Mouse (Mus musculus): Measurements from ENCODE around the gene Birc2.
"Not testable (repeated sequence)": the region's sequence is repeated elsewhere in the genome, so short reads cannot be mapped to it uniquely, and the experiment has no call there.

Gene Birc2

DNA sequence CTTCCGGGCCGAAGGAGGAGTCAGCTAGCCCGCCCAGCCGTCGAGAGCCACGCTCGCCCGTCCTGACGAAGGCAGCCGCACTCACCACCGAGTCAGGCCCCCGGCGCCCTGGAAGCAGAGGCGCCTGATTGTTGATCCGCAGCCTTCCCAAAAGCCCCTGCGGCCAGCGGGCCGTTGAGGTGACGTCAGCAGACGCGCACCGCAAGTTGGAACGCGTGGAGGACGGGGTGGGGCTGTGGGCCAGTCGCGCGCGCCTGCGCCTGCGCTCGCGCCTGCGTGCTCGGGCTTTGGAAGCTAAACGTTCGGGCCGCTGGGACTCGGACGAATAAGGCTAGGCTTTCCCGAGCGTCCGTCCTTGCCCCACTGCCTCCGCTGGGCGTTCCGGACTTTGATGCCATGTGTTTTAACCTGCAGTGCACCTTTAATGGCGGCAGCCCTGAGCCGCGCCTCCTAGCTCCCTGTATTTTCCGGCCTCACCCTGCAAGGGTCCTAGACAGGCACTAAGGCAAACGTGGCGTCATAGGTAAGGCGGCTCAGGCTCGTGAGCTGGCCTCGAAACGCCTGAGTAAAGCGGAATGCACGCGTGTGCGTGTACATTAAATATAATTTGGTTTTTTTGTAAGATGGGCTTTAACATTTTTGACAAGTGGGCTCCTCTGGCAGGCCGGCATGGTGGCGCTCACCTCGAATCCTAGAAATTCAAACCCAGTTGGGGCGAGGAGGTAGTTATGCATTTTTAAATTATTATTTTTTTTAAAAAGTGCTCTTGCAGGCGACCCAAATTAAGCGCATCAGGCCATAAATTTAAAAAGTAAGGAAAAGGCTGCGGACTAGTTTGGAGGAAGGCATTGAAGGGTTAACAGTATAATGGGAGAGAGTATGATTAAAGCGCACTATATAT lies at the start of gene Birc2:
TSS of gene Birc2 (minus strand) at position 160 of the 901 bp plus-strand sequence.
- CTCF ChIA-PET = no interaction called here

DNA sequence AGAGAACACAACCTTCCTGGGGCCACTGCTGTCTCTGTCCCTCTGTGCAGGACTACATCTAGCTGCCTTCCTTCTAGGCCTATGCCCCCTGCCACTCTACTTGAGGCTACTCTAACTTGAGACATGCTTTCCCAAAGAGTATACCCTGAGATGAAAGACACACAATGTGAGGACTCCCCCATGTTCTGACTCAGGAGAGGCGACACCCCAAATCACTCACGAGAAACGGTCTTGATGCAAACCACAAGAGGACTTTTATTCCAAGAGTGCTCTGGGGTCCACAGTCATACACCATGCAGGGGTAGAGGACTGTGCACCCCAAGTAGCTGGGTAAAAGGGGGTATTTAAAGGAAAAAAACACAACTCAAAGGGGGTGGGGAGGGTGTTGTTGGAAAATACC lies 47.5 kb upstream of the Birc2 start:
- CTCF ChIA-PET = no interaction called here

DNA sequence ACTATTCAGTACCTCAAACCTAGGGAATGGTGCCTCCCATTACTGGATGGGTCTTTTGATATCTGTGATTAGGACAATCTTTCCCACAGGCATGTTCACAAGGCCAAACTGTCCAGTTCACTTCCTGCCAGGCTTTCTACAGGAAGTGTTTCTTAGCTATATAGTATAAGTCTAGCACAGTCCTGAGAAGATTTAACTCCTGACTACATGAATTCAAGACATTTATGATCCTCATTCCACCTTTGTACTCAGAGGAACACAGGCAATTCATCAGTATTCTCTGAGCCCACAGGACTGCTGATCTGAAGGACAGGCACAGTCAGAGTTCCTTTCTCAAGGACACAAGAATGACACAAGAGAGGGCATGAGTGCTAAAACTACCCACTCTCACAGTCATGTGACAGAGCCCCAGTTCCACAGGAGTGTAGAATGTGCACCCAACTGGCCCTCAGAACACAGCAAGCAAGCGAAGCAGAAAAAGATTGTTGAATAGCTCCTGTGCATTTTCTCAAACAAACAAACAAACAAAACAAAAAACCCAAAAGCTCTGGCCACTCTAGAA lies 45.5 kb upstream of the Birc2 start:
- CTCF ChIA-PET = no interaction called here

DNA sequence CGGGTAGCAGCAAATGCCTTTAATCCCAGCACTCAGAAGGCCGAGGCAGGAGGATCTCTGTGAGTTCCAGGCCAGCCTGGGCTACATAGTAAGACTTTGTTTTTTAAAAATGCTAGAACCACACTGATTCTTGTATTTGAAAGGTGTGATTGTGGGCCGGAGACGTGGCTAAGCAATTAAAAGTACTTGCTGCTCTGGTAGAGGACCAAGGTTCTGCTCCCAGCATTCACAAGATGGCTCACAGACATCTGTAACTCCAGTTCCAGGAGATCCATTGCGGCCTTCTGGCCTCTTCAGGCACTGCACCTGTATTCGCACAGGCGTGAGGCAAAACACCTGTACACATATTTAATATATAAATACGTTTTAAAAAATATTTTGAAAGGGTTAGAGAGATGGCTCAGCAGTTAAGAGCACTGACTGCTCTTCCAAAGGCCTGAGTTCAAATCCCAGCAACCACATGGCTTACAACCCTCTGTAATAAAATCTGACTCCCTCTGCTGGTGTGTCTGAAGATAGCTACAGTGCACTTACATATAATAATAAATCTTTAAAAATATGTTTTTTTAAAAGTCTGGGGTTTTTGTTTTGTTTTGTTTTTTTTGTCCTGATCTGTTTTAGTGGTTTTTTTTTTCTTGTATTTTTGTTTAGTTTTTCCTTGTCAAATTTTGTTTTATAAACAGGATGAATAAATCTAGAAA lies 36.8 kb upstream of the Birc2 start:
- CTCF ChIA-PET = interaction anchor here (0.6 kb wide), 1 partner anchor 120 kb away, joined by 4 read pairs; no protein-coding TSS in a partner anchor

DNA sequence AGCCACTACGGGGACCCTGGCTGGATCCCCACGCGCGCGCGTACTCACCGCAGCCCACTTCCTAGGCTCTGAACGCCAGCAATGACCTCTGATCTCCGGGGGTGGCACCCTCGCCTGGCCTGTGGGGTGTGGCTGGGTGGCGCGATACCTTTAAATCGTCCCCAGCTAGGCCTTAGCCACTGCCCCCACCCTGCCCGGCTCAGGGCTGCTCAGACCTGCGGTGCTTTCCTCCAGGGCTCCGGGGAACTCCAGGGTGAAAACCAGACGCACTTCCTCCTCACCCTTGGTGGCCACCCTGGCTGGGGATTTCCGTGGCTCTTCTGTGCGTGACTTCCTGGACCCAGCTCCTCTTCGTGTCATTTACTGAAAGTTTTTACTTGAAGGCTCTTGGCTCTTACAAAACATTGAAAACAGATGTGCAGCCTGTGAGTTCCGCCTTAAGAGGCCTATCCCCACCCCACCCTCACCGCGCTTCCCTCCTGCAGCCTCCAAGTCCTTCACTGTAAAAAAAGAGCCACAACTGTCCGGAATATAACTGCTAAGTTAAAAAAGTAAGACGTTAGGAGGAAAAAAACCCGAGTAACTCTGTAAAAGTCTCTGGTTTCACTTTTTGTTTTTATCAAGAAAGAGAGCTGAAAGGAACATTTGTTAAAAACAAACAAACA lies 36.0 kb upstream of the Birc2 start, which contains the start of gene Birc3:
TSS of gene Birc3 (minus strand) at position 412 of the 665 bp plus-strand sequence.
- CTCF ChIA-PET = interaction anchor here (0.6 kb wide), 3 partner anchors 17 to 133 kb away, joined by 4 to 5 read pairs (median 5); no protein-coding TSS in a partner anchor

DNA sequence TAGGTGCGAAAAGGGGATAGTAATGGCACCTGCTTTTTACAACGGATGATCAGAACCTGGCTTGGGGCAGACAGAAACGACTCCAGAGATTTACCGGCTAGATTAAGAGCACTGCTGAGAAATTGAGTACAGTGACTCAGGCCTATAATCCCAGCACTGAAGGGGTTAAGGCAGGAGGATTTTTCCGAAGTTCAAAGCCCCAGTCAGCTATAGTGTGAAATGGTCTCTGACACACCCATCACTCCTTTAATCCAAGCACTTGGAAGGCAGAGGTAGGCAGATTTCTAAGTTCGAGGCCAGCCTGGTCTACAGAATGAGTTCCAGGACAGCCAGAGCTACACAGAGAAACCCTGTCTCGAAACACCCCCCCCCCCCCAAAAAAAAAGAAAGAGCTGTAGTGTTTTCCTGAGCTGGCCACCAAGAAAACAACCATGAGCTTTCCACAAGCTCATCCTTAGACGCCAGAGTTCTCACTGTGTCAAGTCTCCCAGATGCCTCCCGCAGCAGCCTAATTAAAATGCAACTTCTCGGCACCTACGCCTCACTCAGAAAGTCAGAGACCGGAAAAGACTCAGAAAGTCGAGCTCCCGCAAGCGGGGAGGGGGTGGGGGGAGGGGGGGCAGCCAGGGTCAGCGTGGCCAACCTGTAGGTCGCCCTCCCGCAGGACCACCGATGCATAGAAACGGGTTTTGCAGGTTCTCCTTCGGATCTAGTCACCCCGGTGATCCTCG lies 35.3 kb upstream of the Birc2 start:
- CTCF ChIA-PET = interaction anchor here (0.6 kb wide), 2 partner anchors 18 to 134 kb away, joined by 5 read pairs; no protein-coding TSS in a partner anchor

DNA sequence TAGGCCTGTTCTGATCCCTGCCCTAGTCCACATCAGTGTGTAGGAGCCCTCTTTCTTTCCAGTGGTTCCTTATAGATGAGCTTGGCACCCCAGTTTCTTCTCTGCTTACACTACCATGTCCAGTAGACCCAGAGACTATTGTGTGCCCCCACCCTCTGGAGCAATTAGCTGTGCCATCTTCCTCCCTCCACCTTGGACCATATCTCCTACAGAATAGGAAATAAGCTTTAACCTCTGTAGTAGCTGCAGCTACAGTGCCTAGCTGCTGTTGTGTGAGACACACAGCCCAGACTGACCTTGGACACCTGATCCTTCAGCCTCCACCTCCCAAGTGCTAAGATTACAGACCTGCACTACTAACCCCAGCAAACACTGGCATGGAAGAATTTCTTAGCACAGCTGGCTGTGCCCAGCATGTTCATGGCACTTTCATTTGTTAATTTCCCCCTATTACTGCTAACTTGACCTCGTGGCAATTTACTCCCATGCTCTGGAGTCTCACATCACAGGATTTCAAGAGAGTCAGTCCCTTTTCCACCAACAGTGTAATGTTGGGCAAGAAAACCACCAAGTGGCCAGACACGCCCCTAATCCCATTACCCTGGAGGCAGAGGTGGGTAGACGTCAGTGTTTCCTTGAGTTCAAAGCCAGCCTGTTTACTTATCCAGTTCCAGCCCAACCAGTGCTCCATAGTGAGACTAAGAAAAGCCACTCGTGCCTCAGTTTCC lies 34.6 kb upstream of the Birc2 start:
- CTCF ChIA-PET = interaction anchor here (0.9 kb wide), 1 partner anchor 107 kb away, joined by 3 read pairs; the partner anchor contains the start of gene Tmem123

DNA sequence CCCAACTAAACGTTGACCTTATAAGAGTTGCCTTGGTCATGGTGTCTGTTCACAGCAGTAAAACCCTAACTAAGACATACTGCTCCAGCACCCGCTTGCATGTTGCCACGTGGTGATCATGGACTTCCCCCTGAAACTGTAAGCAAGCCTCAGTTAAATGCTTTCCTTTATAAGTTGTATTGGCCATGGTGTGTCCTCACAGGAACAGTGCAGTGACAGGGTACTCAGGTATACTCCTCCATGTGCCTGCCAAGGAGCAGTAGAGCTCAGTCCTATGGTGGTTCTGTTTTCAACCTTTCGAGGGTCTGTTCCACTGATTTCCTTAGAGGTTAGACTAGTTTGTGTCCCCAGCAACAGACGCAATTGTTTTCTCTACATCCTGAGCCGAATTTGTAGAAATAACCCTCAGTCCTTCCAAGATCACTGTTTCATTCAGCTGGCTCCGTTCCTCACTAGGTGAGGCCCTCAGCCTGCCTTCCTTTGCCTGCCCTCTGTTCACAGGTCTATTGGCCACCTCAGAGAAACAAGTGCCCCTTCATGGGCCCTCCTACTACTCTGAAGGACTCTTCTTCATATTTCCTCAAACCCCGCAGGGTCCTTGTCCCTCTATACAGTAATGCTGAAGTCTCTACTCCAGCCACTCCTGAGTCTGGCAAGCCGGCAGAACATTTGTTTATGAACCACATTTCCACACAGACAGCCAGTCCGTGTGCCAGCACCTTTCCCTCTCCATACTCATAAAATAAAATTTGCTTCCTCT lies 33.9 kb upstream of the Birc2 start:
- CTCF ChIA-PET = interaction anchor here (0.9 kb wide), 1 partner anchor 107 kb away, joined by 3 read pairs; the partner anchor contains the start of gene Tmem123

DNA sequence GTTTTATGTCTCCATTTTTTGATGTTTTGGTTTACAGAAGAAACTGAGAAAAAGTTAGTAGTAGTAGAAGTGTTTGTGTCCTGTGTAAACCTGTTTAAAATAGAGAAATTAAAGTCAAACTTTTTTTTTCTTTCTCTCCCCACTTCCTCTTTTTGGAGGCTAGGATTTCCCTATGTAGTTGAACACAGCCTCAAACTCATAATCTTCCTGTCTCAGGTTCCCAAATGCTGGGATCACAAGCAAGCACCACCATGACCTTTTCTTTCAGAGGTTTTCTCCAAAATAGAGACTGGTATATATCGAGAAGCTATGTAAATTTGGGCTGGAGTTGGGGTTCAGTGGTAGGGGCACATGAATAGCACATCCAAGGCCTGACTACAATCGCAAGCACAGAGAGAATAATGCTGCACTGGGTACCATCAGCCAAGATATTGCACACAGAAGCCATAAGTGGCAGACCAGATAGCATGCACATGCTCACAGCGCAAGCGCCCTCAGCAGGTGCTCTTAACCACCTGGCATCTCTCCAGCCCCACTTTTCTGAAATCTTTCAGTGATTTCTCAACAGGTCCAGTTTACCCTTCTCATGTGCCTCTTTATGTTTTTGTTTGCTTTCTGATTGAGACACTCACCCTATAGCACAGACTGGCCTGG lies 32.1 kb upstream of the Birc2 start:
- CTCF ChIA-PET = no interaction called here

DNA sequence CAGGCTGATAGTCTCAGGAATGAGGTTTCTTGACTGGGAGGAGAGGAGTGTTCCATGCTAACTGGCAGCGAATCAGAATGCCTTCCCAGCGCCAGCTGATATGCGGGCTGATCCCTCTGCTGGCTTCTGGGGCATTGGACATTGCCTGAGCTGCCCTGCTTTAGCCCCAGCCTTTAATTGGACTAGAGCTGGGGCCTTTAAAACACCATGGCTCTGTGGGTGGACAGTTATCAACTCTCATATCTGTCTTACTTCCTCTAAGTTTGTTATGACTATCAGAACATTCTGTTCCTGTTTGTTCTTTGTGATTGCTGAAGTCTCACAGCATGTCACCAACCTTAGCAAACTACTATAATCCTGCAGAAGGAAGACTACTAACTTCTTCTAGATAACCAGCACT lies 31.1 kb upstream of the Birc2 start:
- CTCF ChIA-PET = no interaction called here

DNA sequence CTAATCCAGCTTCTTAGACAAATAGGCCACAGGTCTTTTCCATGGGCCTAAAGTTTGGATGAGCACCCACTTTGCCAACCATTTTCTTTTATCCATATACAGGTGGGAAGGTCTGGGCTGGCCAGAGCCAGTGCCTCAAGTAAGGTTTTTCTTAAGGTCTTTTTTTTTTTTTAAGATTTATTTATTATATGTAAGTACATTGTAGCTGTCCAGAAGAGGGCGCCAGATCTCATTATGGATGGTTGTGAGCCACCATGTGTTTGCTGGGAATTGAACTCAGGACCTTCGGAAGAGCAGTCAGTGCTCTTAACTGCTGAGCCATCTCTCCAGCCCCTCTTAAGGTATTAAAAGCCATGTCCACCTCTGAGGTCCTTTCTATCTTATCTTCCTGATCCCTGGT lies 30.1 kb upstream of the Birc2 start:
- CTCF ChIA-PET = interaction anchor here (1.1 kb wide), 1 partner anchor 16 kb away, joined by 3 read pairs; no protein-coding TSS in a partner anchor

DNA sequence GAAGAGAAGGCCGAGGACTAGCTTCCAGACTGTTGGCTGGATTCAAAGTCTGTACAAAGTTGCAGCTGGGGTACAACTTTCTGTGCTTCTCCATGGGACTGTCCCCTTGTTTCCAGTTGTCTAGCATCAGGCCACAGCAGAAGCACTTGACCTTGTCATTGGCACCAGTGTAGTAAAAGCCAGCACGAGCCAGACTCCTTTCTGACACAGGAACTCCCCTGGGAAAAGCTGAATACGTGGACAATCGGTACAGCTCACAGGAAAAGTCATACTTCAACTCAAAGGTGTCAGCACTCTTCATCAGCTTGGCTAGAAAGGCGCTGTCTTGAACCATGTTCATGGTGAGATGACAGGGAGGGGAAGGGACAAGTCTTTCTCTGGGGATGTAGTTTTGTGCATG lies 24.1 kb upstream of the Birc2 start:
- CTCF ChIA-PET = no interaction called here

DNA sequence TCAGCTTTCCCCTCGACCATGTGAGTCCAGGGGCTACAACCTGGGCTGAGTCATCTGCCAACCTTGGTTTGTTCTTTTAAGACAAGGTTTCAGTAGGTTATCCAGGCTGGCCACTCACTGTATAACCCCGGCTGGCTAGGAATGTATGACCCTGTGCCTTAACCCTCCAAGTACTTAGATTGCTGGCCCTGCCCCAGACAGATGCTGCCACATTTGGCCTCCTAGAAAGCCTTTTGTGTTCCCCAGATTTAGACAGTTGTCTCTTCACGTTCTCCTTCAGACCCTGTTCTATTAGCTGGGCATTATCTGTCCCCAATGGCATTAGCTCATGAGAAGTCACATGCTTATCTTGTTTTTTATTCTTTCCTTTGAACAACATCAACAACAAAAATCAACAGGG lies 19.0 kb upstream of the Birc2 start:
- CTCF ChIA-PET = interaction anchor here (1.3 kb wide), 1 partner anchor 24 kb away, joined by 3 read pairs; no protein-coding TSS in a partner anchor

DNA sequence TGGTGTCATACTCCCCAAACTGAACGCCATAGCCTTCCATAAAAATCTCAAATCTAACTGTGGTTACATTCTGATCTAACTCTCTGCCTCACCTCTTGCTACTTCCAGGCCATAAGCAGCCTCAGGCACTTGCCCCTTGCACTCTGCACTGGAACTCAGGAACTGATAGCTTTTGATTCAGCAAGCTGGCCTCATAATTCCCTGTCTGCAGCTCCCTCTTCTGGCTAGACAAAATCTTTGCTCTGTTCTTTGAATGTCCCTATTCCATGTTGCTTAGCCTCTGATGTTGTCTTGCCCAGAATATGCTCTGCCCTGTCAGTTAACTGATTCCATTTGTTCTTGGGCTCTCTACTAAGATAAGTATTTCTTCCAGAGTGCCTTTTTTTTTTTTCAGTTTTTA lies 18.5 kb upstream of the Birc2 start:
- CTCF ChIA-PET = interaction anchor here (0.8 to 1.3 kb wide), 2 partner anchors 25 to 142 kb away, joined by 3 to 4 read pairs; no protein-coding TSS in a partner anchor

DNA sequence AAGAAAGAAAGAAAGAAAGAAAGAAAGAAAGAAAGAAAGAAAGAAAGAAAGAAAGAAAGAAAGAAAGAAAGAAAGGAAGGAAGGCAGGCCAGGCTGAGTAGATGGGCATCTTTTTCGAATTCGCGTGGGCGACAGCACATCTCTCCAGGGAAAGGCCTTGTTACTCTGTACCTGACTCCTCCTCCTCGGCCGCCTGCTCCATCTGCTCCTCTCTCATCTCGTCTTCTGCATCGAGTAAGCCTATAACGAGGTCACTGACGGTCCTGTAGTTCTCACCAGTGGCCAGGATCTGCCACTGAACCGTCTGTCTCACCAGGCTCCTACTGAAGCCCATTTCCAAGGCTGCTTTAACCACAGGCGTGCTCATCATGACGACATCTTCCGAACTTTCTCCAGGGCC lies 17.3 kb upstream of the Birc2 start:
- CTCF ChIA-PET = not testable (repeated sequence)

DNA sequence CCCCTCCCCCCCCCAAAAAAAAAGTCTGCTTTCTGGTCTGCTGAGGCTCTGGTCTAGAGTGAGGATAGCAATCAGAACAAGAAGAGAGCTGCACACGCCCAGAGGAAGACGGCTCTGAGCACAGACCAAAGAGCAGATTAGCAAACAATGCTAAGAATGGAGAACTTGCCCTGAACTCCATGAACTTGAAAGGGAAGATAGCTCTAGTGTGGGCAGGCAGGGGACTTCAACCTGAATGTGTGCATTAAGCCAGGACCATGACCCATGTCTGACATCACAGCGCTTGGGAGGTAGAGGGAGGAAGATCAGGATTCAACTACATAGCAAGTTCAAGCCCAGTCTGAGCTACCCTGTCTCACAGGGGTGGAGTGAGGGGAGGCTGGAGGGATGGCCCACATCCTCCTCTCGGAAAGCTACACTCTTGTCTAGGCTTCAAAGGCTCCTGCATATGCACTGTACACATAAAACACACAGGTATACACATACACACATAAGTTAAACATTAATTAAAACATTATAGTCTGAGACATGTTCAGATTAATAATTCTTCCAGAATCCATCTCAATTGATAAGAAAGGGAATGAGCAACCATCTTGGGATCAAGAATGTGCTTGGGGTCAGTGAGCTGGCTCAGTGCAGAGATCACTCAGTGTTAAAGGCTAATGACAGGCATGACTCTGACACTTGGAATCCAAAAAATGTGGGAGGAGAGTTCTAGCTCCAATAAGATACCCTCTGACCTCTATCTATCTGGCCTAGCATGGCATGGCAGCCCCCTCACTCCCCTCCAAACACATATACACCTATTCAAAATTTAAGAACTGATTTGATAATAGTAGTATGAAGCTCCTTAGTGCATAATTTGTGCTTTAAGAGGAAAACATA lies 15.7 kb upstream of the Birc2 start:
- CTCF ChIA-PET = no interaction called here

DNA sequence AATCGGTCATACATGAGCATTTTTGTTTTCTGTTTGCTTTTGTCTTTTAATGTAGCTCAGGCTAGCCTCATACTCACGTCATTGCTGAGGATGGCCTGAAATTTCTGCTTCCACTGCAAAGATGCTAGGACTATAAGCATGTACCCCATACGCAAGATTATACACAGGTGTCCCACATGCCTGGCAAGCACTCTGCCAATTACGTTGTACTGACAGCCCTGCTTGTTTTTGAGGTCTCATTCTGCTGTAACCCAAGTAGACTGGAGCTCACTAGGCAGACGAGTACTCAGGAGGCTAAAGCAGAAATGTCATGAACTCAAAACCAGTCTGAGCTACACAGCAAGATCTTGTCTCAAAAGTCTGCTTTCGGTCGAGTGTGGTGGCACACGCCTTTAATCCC lies 15.0 kb upstream of the Birc2 start:
- CTCF ChIA-PET = interaction anchor here (1.1 kb wide), 1 partner anchor 15 kb away, joined by 3 read pairs; no protein-coding TSS in a partner anchor

DNA sequence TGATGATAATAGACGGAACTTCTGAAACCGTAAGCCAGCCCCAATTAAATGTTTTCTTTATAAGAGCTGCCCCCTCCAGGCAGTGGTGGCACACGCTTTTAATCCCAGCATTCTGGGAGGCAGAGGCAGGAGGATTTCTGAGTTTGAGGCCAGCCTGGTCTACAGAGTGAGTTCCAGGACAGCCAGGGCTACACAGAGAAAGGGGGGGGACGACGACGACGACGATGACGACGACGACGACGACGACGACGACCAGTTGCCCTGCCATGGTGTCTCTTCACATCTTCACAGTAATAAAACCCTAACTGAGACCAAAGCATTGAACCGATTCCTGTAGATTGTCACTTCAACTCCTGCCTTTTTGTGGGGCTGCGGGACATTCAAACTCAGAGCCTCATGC lies 11.3 kb upstream of the Birc2 start:
- CTCF ChIA-PET = no interaction called here
